9 mouse cellular contexts compared by ENCODE assay signal in the genomic region with DNA sequence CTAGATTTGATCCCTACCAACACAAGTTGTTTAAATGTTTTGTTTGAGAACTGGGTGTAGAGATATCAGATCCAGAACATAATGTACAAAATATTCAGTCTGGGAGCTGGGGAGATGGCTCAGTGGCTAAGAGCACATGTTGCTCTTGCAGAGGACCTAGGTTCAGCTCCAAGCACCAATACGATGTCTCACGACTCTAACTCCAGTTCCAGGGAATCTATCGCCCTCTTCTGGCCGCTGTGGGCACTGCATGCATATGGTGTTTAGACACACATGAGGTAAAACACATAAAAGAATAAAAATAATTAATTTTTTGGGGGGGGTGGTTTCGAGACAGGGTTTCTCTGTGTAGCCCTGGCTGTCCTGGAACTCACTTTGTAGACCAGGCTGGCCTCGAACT. TPM values are rescaled to one million over a fixed set of nuclear protein-coding genes. Genes with fewer than 3 reads are reported as not detected.
A peak's percentile ranks its signal among the peaks of the same experiment; 100 is the strongest.
DNase-seq lines count a peak whose midpoint lies in the region; ATAC-seq and TF ChIP-seq lines count a peak whose summit lies in the region.
"Had no signal": no experiment of that assay in that cellular context is flagged by ENCODE, and none has a peak within 500 bp of the region (broad histone marks: within the 10 kb centered on the region; RNA-seq: fewer than 3 reads in every experiment).

No protein-coding gene starts in this region.

- no peaks in the 10 kb centered on the region for H3K36me3 ChIP-seq in forebrain, postnatal 0 days (ENCODE audit: insufficient read depth)
- H3K36me3 ChIP-seq in forebrain, embryonic 11.5 days (ENCODE audit: control insufficient read depth, insufficient read depth, low read length), result no peaks in the 10 kb centered on the region
- H3K36me3 ChIP-seq in midbrain, embryonic 14.5 days (ENCODE audit: control insufficient read depth, insufficient read depth, low read length), result no peaks in the 10 kb centered on the region
- H3K36me3 ChIP-seq in midbrain, embryonic 13.5 days, result no peaks in the 10 kb centered on the region
- H3K36me3 ChIP-seq: neural tube, embryonic 12.5 days had no signal

- H3K27me3 ChIP-seq in forebrain, postnatal 0 days (ENCODE audit: insufficient read depth, low read length), result no peaks in the 10 kb centered on the region
- H3K27me3 ChIP-seq in forebrain, embryonic 11.5 days (ENCODE audit: control insufficient read depth, insufficient read depth, low read length), result no peaks in the 10 kb centered on the region
- no peaks in the 10 kb centered on the region for H3K27me3 ChIP-seq in midbrain, embryonic 14.5 days (ENCODE audit: control insufficient read depth, insufficient read depth, low read length)
- no peaks in the 10 kb centered on the region for H3K27me3 ChIP-seq in midbrain, embryonic 13.5 days
- H3K27me3 ChIP-seq: neural tube, embryonic 12.5 days had no signal

- intact Hi-C loops in heart, postnatal 36 days (cut with DNase I), result loop anchor here (2.0 to 5.0 kb wide), 2 partner anchors 42 to 100 kb away; partner anchors contain the start of gene Gm42791

- no peak overlapping the region for H3K27ac ChIP-seq in forebrain, postnatal 0 days (ENCODE audit: low read depth, low read length)
- no peak overlapping the region for H3K27ac ChIP-seq in forebrain, embryonic 11.5 days (ENCODE audit: low read depth, low read length)
- H3K27ac ChIP-seq in midbrain, embryonic 14.5 days (replicated peaks; ENCODE audit: low read depth, low read length), result no peak overlapping the region
- H3K27ac ChIP-seq in midbrain, embryonic 13.5 days, result no peak overlapping the region
- H3K27ac ChIP-seq: neural tube, embryonic 12.5 days had no signal

- H3K9me3 ChIP-seq in forebrain, postnatal 0 days (ENCODE audit: low read length), result no peaks in the 10 kb centered on the region
- H3K9me3 ChIP-seq in forebrain, embryonic 11.5 days (ENCODE audit: control insufficient read depth, low read length), result no peaks in the 10 kb centered on the region
- no peaks in the 10 kb centered on the region for H3K9me3 ChIP-seq in midbrain, embryonic 14.5 days (ENCODE audit: control insufficient read depth, low read length)
- H3K9me3 ChIP-seq in midbrain, embryonic 13.5 days, result no peaks in the 10 kb centered on the region
- H3K9me3 ChIP-seq: neural tube, embryonic 12.5 days had no signal

- H3K4me2 ChIP-seq in forebrain, postnatal 0 days (ENCODE audit: low read depth), result no peak overlapping the region
- H3K4me2 ChIP-seq in forebrain, embryonic 11.5 days (ENCODE audit: low read depth, low read length, severe bottlenecking), result no peak overlapping the region
- no peak overlapping the region for H3K4me2 ChIP-seq in midbrain, embryonic 14.5 days (ENCODE audit: low read length)
- H3K4me2 ChIP-seq in midbrain, embryonic 13.5 days (replicated peaks), result no peak overlapping the region
- H3K4me2 ChIP-seq: neural tube, embryonic 12.5 days had no signal

- no peak overlapping the region for H3K4me3 ChIP-seq in forebrain, postnatal 0 days (ENCODE audit: low read depth, low read length)
- no peak overlapping the region for H3K4me3 ChIP-seq in forebrain, embryonic 11.5 days (ENCODE audit: low read depth, low read length)
- no peak overlapping the region for H3K4me3 ChIP-seq in midbrain, embryonic 14.5 days (replicated peaks; ENCODE audit: low read depth, low read length)
- no peak overlapping the region for H3K4me3 ChIP-seq in midbrain, embryonic 13.5 days (replicated peaks)
- H3K4me3 ChIP-seq: neural tube, embryonic 12.5 days had no signal

- no peak for DNase-seq in forebrain, postnatal 0 days
- DNase-seq in forebrain, embryonic 11.5 days (ENCODE audit: low spot score), result no peak
- peak; percentile 38 for DNase-seq in midbrain, embryonic 14.5 days
- peak; percentile 44 to 68 for DNase-seq in heart, postnatal 36 days
- DNase-seq in spleen, adult 18-20 months, result peak; percentile 33 to 66
- no peak for DNase-seq in left cerebral cortex, adult 8-10 months (ENCODE audit: low spot score in 2 of 2)
- DNase-seq in layer of hippocampus, adult 9-10 months (ENCODE audit: low spot score), result no peak

- H3K9ac ChIP-seq in forebrain, postnatal 0 days, result no peak overlapping the region
- no peak overlapping the region for H3K9ac ChIP-seq in forebrain, embryonic 11.5 days (ENCODE audit: low read length)
- no peak overlapping the region for H3K9ac ChIP-seq in midbrain, embryonic 14.5 days (replicated peaks; ENCODE audit: low read length)
- H3K9ac ChIP-seq in midbrain, embryonic 13.5 days (replicated peaks), result no peak overlapping the region
- H3K9ac ChIP-seq: neural tube, embryonic 12.5 days had no signal

- TF ChIP-seq CTCF in forebrain, postnatal 0 days (IDR thresholded peaks at IDR 0.05; ENCODE audit: low read depth), result peak; percentile 58

- WGBS in forebrain, postnatal 0 days, result 48% methylated on average over 6 of the region's 6 CpGs
- 44% methylated on average over 6 of the region's 6 CpGs for WGBS in forebrain, embryonic 11.5 days
- WGBS in midbrain, embryonic 14.5 days, result 54% methylated on average over 6 of the region's 6 CpGs
- WGBS in midbrain, embryonic 13.5 days, result 49% methylated on average over 6 of the region's 6 CpGs

- H3K4me1 ChIP-seq in forebrain, postnatal 0 days (ENCODE audit: insufficient read depth), result no peaks in the 10 kb centered on the region
- no peaks in the 10 kb centered on the region for H3K4me1 ChIP-seq in forebrain, embryonic 11.5 days (replicated peaks; ENCODE audit: control insufficient read depth, insufficient read depth, low read length)
- no peaks in the 10 kb centered on the region for H3K4me1 ChIP-seq in midbrain, embryonic 14.5 days (ENCODE audit: control insufficient read depth, insufficient read depth, low read length)
- H3K4me1 ChIP-seq in midbrain, embryonic 13.5 days (replicated peaks), result no peaks in the 10 kb centered on the region
- H3K4me1 ChIP-seq: neural tube, embryonic 12.5 days had no signal

- no peak for ATAC-seq in forebrain, postnatal 0 days
- ATAC-seq in forebrain, embryonic 11.5 days (replicated peaks; ENCODE audit: low FRiP score), result no peak
- no peak for ATAC-seq in midbrain, embryonic 14.5 days (ENCODE audit: low FRiP score, low TSS enrichment)
- no peak for ATAC-seq in midbrain, embryonic 13.5 days

RNA-seq across cellular contexts. Expression of gene Katnal1, which starts 23.3 kb away (rescaled TPM):
- 45.0 and 47.9 TPM in 2 replicates for total RNA-seq in forebrain, postnatal 0 days (2014; rRNA removed)
- 18.0 and 24.0 TPM in 2 replicates for polyA plus RNA-seq in forebrain, postnatal 0 days (2015; fragmentation: Nextera tagmentation; extraction: Ambion mirVana)
- 34.0 and 37.0 TPM in 2 replicates for polyA plus RNA-seq in forebrain, embryonic 11.5 days (2014; fragmentation: Nextera tagmentation; extraction: Ambion mirVana)
- 30.9 and 42.8 TPM in 2 replicates for polyA plus RNA-seq in midbrain, embryonic 14.5 days (2014; fragmentation: Nextera tagmentation; extraction: Ambion mirVana)
- 39.3 and 39.5 TPM in 2 replicates for polyA plus RNA-seq in midbrain, embryonic 13.5 days (2015; fragmentation: Nextera tagmentation; extraction: Ambion mirVana)
- total RNA-seq in heart, postnatal 36 days (2021), result 10 to 100 TPM in 1 of 2 experiments, 1 to 10 TPM in 1; 8.0 to 10.3 TPM
- 10 to 100 TPM; 64.2 to 80.1 (median 70.7) TPM for total RNA-seq in left cerebral cortex, adult 8-10 months (2022)

RNA-seq across cellular contexts. Expression of gene Gm42791, which starts 42.5 kb away (rescaled TPM):
- total RNA-seq in forebrain, postnatal 0 days (2014; rRNA removed), result not detected in 2 replicates
- 2.0 and 5.7 TPM in 2 replicates for polyA plus RNA-seq in forebrain, postnatal 0 days (2015; fragmentation: Nextera tagmentation; extraction: Ambion mirVana)
- 4.6 TPM in 1 of 2 replicates, not detected in the other for polyA plus RNA-seq in forebrain, embryonic 11.5 days (2014; fragmentation: Nextera tagmentation; extraction: Ambion mirVana)
- polyA plus RNA-seq in midbrain, embryonic 14.5 days (2014; fragmentation: Nextera tagmentation; extraction: Ambion mirVana), result not detected in 2 replicates
- polyA plus RNA-seq in midbrain, embryonic 13.5 days (2015; fragmentation: Nextera tagmentation; extraction: Ambion mirVana), result 2.0 and 3.6 TPM in 2 replicates
- 1 to 10 TPM; 1.1 to 5.5 TPM for total RNA-seq in heart, postnatal 36 days (2021)
- total RNA-seq in left cerebral cortex, adult 8-10 months (2022), result 10 to 100 TPM; 30.1 to 40.2 (median 34.9) TPM

Comparison
In these comparisons a context has a peak if more than half of its experiments do, and no peak if none do; other contexts are left out.
1. DNase-seq: peak in midbrain, embryonic 14.5 days (single experiment), heart, postnatal 36 days (2 of 2) and spleen, adult 18-20 months (2 of 2); none in forebrain, postnatal 0 days (single experiment), forebrain, embryonic 11.5 days (single experiment), left cerebral cortex, adult 8-10 months (0 of 2) and layer of hippocampus, adult 9-10 months (single experiment).